Mouse (Mus musculus): ENCODE data around the gene Dnaic1.

GRCm38 (mm10) chr4:41523839-41524238 is 45.7 kb upstream of the Dnaic1 start:
- TF ChIP-seq CTCF (conservative IDR thresholded peaks at IDR 0.05 in 1 of 2, IDR thresholded peaks at IDR 0.05 in 1 of 2; ENCODE audit: low read depth in 2 of 2, low read length in 2 of 2) (no peak), MAFK (IDR thresholded peaks at IDR 0.05; ENCODE audit: insufficient replicate concordance, low read length) (no peak)

Measured in CH12.LX (cell line).